Mouse (Mus musculus) naive thymus-derived CD4-positive, alpha-beta T cell, adult 2 months (primary cell): ENCODE measurements around the gene Dpp4.

Experiments
- DNase-seq: peaks from one replicate; pipeline ENCODE4 v3.0.0-alpha.2; 2011; ENCODE audit warnings: low read depth

Dpp4 gene

DNA sequence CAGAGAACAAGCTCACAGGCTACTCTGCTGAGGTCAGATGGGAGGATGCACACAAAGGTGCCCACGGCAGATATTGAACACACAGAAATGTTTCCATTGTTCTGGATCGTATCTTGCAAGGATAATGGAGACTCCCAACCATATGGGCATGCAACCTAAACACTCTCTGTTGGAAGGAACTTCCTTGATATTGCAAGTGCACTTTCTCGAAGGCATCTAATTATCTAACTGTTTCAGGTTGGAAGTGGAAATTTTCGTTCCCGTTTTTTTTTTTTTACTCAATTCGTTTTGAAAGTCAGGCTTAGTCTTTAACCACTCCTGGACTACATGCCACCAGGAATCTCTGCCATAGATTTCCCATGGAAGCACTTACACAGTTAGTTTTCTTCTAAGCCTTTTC, 51.2 kb downstream of the Dpp4 start:
- DNase-seq = no peak

DNA sequence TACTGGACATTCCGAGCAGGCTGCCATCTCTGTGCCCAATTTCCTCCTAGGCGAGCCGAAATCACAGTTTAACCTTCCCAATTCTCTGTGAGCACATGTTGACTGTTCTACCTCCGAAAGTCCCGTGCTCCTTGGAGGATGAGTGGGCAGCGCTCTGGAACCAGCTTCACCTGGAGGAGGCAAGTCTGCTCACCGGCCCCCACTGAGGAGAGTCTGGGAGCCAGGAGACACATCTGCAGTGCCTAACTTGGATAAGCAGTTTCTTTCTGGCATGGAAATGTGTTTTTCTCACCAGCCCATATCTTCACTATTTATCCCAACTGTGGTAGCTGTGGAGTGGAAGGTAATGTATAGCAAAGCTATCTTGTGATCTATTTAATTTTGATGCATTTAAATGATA, 54.8 kb downstream of the Dpp4 start:
- DNase-seq = no peak

DNA sequence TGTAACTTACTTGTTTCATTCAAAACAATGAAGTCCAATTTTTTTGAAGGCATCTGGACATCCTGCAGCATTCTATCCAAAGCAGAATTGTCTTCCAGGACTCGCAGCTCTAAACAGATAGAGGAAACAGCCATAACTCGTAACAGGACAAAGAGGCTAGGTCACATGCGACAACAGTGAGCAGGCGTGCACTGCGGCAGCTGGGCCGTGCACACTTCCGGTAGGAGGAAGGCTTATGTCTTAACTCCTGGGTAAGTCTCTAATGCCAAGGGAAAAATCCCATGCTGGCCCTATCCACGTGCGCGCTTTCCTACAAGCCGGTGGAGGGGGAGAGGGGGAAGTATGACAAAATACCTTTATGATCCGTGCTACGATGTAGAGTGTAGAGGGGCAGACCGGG, 55.4 kb downstream of the Dpp4 start:
- no peak for DNase-seq

DNA sequence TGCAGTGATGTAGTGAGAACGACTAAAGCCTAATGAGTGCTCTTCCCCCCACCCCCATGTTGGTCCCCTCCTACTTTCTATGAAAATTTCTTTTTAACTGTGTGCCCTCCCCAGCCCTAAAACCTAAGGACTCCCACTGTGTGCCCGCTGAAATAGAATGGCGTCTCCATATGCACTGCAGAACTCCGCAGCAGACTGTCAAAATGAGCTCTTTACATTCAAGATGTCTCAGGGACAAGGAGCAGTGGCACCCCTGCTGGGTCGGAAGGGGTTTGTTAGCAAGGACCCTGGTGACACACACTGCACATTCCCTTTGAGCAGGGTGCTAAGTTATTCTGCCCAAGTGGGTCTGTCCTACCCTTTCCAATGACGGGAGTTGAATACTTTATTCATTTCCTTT, 56.3 kb downstream of the Dpp4 start:
- DNase-seq = no peak

DNA sequence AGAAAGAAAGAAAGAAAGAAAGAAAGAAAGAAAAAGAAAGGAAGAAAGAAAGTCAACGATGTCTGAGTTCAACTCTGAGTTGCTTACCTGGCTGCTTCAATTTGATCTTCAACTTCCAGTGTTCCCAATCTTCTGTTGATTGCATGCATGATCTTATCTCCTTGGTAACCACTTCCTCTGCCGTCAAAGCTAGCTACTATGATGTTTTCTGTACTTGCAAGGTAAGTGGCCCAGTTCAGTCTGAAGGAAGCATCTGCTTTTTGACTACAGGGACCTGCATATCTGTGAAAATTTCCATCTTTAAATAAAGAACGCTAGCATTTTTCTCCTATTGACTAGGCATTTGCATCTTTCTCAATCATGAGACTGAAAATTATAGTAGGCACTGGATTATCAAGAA, 60.0 kb downstream of the Dpp4 start:
- DNase-seq = peak; percentile 87

DNA sequence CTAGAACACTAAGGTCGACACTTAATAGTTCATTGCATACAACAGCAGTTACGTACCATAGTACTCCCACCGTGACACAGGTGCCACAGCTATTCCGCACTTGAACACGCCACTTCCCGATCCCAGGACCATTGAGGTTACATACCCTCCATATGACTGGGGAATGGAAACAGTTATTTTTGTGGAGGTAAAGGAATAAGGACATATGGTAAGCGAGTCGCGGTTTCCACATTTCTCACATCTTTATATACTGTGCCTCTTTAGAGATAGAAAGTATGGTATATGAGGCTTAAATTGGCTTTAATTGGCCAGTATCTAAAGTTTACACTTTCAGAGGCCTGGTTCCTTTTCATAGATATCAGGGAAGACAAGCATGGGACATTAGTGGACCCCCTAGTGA, 64.3 kb downstream of the Dpp4 start:
- DNase-seq = no peak

DNA sequence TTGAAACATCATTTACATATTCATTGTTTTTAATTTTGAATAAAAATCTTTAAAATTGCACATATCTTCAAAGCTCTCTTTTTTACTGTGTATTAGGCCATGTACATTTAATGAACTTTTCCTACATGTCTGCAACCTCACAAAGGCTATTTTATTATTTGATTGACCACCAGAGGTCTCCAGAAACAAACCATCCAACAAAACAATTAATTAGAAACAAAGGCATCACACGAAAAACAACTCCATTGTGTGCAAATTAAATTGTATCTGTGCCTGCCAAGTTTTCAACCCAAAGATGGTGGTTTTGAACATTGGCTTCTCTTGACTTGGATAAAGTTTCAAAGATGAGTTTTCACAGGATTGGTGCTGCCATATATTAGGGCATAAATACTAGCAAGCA, 65.3 kb downstream of the Dpp4 start:
- DNase-seq = peak; percentile 23

DNA sequence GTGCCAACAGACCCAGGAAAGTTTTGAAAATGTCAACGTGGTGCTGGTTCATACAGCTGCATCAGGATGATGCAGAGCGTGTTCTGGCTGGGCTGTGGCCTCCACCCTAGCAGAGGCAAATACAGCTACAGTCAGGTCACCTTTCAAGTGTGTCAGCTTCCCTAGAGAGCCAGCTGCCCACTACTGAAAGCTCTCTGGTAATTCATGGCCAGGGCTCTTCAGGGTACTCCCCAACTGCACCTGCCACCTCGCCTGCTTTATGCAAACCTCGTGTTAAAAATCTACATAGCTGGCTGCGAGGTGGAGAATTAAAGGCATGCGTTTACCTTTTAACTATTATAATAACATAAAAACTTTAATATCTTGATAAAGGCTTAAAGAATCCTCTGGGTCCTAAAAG, 67.7 kb downstream of the Dpp4 start:
- no peak for DNase-seq

DNA sequence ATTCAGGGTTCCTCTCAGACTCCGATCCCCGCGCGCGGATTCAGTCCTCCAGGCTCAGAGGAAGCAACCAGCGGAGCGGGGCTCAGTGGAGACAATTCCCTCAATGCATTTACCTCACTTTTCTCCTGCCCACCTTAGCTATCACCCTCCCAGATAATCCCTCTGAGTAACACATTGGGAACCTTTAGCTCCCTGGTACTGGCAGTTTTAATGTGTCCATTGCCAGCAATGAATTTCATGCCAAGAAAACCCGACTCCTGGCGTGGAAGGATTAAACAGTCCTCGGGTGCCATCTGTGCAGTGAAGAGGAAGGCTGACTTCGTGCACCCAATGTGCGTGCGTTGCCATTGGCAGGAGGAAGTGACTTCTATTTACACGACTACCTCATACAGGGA, 70.3 kb downstream of the Dpp4 start:
- DNase-seq = no peak

DNA sequence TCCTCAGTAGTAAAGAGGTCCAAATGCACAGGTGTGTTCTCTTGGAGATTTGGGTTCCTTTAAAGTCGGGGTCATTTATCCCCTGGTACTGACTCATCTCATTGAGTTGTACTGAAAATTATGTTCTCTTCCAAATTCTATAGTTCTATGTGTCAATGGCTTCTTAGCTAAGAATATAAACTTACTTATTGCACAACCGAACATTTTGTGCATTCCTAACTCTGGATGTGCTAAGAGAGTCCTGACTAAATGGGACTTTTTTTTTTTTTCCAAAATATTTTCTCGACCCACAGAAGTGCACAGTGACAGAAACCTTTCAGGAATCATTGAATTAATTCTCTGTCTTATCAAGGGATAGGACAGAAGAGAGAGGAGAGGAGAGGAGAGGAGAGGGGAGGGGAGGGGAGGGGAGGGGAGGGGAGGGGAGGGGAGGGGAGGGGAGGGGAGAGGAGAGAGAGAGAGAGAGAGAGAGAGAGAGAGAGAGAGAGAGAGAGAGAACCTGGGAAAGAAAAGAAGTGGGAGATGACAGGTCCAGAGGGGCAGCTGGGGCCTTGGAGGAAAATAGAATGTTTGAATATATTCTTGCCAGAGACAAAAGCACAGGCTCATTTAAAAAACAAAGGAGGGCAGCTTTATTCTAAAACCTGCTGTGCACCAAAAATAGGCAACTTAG, 70.8 kb downstream of the Dpp4 start:
- DNase-seq = no peak

DNA sequence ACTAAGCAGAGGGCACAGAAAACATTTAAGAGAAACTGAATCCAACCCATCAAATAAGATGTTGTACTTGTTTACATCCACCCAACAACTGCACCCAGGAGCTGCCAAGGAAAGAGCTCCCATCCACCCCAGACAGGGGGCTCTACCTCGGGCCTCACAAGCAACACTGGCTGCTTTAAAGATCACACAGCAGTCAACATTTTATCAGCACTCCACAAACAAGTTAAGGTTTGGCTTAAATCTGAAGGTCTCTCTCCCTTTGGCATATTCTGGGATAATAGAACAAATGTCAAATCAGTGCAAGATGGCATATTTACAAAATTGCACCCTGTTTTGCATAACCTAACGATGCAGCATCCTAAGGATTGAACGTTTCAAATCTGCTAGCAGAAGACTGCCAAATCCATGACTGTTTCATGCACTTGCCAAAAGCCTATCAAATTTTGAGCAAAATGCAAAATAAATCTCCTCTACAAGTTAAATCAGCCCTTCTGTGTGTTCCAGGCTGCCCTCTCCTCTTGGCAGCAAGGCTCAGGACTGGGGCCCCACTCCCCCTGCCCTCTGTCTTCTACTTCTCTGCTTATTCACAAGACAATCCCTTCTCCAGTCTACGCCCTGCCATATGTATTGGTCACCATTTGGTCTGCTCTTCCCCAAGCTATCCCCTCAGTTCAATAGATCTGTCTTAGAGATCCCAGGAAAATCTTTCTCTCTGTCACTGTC, 72.6 kb downstream of the Dpp4 start:
- DNase-seq = no peak

DNA sequence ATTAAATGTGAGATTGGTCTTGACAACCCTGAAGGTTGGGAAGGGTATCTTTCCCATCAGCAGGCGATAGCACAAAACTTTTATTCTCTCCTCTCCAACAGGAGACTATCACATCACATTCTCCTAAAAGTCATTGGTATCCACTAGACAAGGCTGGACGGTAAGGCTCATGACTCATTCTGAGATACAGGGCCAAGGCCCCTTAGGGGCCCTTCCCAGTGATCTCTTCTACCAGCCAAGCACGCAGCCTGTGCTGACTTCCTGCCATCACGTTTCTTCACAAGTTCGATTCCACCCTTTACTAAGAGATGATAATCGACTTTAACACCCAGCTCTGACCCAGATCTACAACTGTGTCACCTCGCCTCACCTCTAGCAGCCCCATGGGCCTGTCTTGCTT, 74.9 kb downstream of the Dpp4 start:
- no peak for DNase-seq

DNA sequence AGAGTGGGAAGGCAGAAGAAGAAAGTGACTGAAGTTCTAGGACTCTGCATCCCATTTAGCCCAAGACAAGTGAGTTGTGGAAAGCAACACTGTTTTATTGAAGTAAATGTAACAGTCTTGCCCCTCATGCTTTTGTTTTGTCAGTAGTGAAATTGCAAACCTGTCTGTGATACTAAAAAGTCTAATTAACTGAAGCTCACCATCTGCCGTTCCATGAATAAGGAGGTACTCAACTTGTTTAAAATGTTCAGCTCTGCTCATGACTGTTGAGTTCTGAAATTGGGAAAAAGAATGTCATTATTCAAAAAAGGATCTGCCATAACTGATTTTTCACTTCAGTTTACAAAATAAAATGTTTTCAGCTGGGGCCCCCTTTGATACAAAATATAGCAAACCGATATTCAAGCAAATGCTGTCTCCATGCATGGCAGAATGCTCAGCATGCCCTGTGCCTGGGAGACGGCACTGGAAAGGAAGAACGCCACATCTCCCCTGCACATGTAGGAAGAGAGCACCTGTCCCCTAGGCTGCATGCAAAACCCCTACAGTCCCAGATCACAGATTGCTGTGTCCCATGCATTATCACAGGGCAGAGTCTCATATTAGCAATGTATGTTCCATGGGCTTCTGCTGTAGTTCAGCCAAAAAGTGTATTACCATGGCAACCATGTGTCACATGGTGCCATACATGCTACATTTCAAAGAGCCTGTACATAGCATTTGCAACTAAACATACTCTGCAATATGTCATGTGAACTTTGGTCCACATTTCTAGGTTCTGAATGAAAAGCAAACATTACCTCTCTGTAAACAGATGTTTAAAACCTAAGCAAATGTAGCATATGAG, 77.4 kb downstream of the Dpp4 start:
- no peak for DNase-seq

DNA sequence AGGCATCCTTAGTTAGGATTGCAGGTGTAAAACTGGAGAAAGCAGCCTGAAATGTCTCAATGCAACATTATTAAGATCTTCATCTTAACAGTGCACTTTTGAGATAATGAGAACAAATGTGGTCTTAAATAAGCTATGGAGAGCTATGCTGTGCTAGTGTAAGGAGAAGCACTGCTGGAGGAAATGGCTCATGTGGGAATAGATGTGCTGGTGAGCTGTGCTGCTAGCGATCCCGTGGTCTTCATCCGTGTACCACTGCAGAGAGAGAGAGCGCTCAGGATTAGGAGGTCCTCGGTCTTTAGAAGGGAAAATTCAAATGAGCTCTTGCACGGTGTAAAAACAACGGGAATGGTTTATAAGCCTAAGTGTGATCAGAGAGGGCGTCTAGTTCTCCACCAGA, 79.6 kb downstream of the Dpp4 start:
- DNase-seq = no peak

DNA sequence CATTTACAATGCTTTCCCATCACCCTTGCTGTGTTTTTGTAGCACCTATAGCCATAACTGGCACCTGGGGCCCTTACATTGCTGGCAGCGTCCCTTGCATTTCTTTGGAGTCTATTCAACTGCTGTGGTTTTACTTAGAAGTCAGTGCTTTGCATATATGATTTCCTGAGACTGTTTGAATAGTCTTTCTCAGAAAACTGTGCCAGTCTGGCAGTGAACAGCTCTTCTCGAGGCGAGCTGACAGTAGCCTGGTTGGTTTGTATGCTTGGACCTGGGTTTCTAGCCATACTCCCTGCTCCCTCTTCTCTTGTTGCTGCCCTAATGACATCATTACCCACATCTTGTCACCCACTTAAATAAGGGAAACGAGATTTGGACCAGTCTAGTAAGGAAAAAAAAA, 80.1 kb downstream of the Dpp4 start:
- peak; percentile 44 for DNase-seq

DNA sequence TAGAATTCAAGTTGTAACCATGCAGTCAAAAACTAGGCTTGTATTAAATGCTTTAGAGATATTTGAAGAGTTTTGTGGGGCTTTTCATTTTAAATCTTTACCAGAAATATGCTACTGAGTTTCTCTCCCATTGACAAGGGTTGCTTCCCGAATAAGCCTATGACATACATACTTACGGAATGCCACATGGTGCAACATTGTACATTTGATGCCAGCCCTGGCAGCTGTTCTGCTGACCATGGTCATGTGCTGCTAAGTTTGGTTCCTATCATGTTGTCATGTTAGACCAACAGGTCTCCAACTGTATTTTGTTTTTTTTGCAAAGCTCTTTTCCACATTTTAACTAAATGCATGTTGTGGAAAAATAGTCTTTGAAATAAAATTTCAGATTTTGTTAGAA, 86.6 kb downstream of the Dpp4 start:
- DNase-seq = no peak

DNA sequence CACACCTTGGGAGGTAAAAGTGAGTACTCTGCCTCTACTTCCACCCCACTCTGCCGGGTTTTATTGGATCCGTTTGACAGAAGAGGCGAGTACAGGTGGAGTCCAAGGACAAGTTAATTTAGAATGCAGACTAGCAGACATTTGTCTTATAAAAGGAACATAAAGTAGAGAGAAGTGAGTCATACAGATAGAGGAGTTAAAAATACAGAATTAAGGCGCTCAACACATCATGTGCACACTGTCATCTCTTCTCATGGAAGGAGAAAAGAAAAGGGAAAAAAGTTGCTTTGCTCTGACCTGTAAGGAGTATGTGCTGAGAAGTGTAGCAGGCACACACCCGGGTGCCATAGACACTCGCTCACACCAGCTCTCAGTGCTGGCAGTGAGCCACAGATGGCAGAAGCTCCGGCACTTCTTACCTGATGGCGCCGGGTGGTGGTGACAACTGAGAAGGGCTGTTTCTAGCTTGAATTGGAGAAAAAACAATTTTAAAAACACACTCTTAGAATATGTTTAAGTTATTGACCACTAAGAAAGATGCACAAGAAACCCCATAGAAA, 88.9 kb downstream of the Dpp4 start:
- no peak for DNase-seq

DNA sequence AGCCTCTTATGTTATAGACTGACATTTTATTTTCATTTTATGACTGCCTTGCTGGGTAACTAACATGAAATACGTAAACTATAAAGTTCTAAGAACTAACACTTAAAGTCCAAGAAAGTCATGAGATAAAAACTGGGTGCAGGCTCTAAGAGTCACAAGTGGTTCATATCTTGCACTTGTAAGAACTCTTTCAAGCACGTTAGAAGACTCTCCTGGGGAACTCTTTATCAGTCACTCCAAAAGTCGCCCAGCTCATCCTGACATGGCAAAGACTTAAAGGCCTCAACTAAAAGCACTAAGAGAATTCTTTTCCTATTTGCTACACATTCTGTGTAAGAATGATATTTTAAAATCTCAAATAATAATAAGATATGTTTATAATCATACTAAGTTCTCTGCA, 92.5 kb downstream of the Dpp4 start:
- DNase-seq = no peak

DNA sequence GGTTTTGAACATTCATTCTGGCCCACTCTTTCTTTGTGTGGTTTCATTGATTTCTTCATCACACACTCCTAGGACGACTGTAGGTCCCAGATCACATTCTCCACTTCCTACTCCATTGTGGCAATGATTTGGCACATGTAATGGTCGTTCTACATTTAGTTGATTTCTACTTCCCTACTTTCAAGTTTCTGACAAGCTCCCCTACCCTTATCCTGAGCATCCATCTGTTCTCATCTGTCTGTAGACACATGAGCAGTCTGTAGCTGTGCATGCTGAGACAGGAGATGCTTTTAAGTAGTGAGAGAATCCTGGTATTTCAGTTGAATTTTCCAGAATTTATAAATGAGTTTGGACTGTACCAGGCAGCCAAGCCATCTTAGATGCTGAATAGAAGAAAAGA, 95.1 kb downstream of the Dpp4 start:
- no peak for DNase-seq

DNA sequence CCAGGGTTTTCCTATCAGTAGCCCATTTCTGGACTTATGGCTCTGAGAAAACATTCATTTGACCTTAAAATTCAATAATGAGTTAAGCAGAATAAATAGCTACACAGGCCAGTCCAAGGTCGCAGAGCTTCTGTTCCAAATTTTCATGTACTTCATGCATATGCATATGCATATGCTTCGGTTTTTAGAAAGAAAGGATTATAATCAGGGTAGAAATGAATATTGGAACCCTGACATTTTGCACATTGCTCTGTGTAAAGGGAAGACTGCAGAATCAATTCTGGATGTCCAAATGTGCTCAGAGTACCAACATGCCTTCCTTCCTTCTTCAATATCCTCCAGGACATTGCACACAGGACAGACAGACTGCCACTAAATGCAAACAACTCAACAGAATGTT, 104.6 kb downstream of the Dpp4 start:
- no peak for DNase-seq

DNA sequence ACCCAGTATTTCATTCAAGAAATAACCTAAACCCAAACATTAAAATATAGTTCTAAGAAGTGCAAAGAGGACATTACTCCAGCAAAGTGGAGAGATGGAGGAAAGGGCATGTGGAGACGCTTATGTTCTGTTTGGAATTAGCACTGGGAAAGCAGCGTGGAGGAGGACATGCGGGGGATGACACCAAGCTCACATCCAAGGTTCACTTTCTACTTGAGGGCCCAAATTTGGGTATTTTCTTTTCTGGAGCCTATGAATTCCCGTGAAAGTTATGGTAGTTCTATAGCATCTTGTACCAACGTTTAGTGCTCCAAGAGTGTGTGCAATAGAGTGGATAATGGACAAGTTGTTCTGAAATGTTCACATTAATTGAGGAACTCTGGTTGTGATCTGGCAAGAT, 105.1 kb downstream of the Dpp4 start:
- no peak for DNase-seq

DNA sequence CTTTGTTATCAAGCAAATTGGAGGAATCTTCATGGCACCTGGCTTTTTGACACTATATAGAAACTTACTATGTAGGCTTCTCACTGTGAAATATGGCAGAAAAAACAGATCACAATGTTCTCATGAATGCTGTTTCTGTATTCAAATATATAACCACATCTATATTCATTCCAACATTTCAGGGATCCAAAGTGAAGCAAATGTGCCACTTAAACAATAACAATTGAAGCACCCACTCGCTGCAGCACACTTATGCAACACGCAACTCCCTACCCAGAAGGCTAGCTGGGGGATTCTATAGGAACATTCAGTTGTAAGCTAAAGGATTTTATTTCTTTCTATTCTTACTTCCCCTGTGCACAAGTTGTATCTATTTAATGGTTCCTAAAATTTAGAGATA, 110.3 kb downstream of the Dpp4 start:
- DNase-seq = no peak

DNA sequence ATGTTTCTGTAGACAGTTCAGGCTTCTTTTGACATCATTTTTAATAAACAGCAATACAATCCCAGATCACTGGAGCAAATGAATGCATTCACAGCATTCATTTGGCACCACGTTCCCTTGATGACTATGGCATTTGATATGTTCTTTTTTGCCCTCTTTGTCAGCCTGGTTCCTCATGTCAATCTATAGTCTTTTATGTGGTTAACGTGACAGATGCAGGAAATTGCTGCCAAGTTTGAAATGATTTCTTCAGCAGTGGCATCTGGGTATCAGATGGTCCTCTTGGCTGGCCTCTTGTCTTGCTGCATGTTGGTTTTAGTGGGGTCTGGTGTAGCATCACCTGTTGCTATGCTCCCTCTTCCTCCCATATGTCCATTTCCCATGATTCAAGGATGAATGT, 118.2 kb downstream of the Dpp4 start:
- DNase-seq = peak; percentile 63
